In the genomic region with DNA sequence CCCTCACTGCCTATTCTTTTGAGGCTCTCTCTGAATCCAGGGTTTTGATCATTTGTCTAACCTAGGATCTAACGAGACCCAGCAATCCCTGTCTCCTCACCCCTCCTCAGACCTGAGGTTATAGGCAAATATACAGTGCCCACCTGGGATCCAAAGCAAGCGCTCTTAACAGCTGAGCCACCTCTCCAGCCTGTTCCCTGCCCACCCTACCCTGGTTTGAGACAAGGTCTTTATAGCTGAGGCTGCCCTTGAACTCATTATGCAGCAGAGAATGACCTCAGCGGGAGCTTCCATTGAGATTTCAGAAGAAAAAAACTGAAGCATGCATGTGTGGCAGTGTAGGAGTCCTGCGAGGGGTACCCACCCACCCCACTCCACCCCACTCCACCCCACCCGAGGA, we compare ENCODE assay signal across 28 mouse cellular contexts. TPM values are rescaled to one million over a fixed set of nuclear protein-coding genes. Genes with fewer than 3 reads are reported as not detected.
DNase-seq lines count a peak whose midpoint lies in the region; ATAC-seq and TF ChIP-seq lines count a peak whose summit lies in the region.
"Had no signal": no experiment of that assay in that cellular context is flagged by ENCODE, and none has a peak within 500 bp of the region (broad histone marks: within the 10 kb centered on the region; RNA-seq: fewer than 3 reads in every experiment).

No protein-coding gene starts in this region.

- peaks cover 33% of the 10 kb centered on the region; the same call in 1 of the 2 replicates for H3K36me3 ChIP-seq in heart, embryonic 13.5 days
- H3K36me3 ChIP-seq in heart, embryonic 16.5 days (ENCODE audit: control insufficient read depth, insufficient read depth) = peaks cover 6% of the 10 kb centered on the region; the same call in 1 of the 2 replicates
- 0 out of 2 replicates have a peak, but pooled peaks cover 3% of the 10 kb centered on the region for H3K36me3 ChIP-seq in heart, embryonic 10.5 days
- H3K36me3 ChIP-seq in hindbrain, postnatal 0 days (ENCODE audit: insufficient read depth, low read length) = no peaks in the 10 kb centered on the region
- no peaks in the 10 kb centered on the region for H3K36me3 ChIP-seq in hindbrain, embryonic 10.5 days
- H3K36me3 ChIP-seq: embryonic facial prominence, embryonic 12.5 days had no signal

- ATAC-seq in heart, embryonic 13.5 days (ENCODE audit: extremely low read depth, insufficient number of reproducible peaks, low FRiP score, low TSS enrichment) = no peak
- ATAC-seq in heart, embryonic 16.5 days (replicated peaks; ENCODE audit: extremely low read depth, insufficient read depth, low FRiP score) = no peak
- ATAC-seq in hindbrain, postnatal 0 days = peak; percentile 29; the same call in 1 of the 2 replicates
- ATAC-seq: activated CD4-positive, CD25-positive, alpha-beta regulatory T cell, adult 4 months; CD4-positive, CD25-positive, alpha-beta regulatory T cell, adult 4 months; forebrain, embryonic 13.5 days; forebrain, embryonic 15.5 days; Patski had no signal

- H3K4me3 ChIP-seq in heart, embryonic 13.5 days = no peak overlapping the region
- H3K4me3 ChIP-seq in heart, embryonic 16.5 days (ENCODE audit: low read length) = no peak overlapping the region
- H3K4me3 ChIP-seq in heart, embryonic 10.5 days = no peak overlapping the region
- H3K4me3 ChIP-seq in hindbrain, postnatal 0 days (ENCODE audit: low read length) = no peak overlapping the region
- H3K4me3 ChIP-seq in hindbrain, embryonic 10.5 days = no peak overlapping the region
- H3K4me3 ChIP-seq: embryonic facial prominence, embryonic 10.5 days; embryonic facial prominence, embryonic 12.5 days; forebrain, embryonic 13.5 days; forebrain, embryonic 15.5 days had no signal

- no peak overlapping the region for H3K4me2 ChIP-seq in heart, embryonic 13.5 days
- H3K4me2 ChIP-seq in heart, embryonic 16.5 days (ENCODE audit: low read depth, low read length) = no peak overlapping the region
- H3K4me2 ChIP-seq in hindbrain, postnatal 0 days (ENCODE audit: low read depth, low read length) = no peak overlapping the region
- H3K4me2 ChIP-seq: embryonic facial prominence, embryonic 12.5 days; forebrain, embryonic 13.5 days; forebrain, embryonic 15.5 days had no signal

- no peak overlapping the region for H3K9ac ChIP-seq in heart, embryonic 13.5 days
- H3K9ac ChIP-seq in heart, embryonic 16.5 days (ENCODE audit: low read length) = no peak overlapping the region
- H3K9ac ChIP-seq in hindbrain, postnatal 0 days (replicated peaks; ENCODE audit: low read length) = no peak overlapping the region
- H3K9ac ChIP-seq: embryonic facial prominence, embryonic 12.5 days; forebrain, embryonic 13.5 days; forebrain, embryonic 15.5 days had no signal

- TF ChIP-seq CTCF in hindbrain, postnatal 0 days (IDR thresholded peaks at IDR 0.05; ENCODE audit: low read depth) = no peak

- peaks cover 14% of the 10 kb centered on the region for H3K4me1 ChIP-seq in heart, embryonic 13.5 days
- peaks cover 13% of the 10 kb centered on the region; the same call in 1 of the 2 replicates for H3K4me1 ChIP-seq in heart, embryonic 16.5 days (ENCODE audit: control insufficient read depth, insufficient read depth, low read length)
- H3K4me1 ChIP-seq in heart, embryonic 10.5 days = no peaks in the 10 kb centered on the region
- H3K4me1 ChIP-seq in hindbrain, postnatal 0 days (ENCODE audit: insufficient read depth, low read length) = no peaks in the 10 kb centered on the region
- no peaks in the 10 kb centered on the region for H3K4me1 ChIP-seq in hindbrain, embryonic 10.5 days (replicated peaks)
- H3K4me1 ChIP-seq: embryonic facial prominence, embryonic 10.5 days; embryonic facial prominence, embryonic 12.5 days; forebrain, embryonic 15.5 days had no signal

- no peaks in the 10 kb centered on the region for H3K9me3 ChIP-seq in heart, embryonic 13.5 days
- no peaks in the 10 kb centered on the region for H3K9me3 ChIP-seq in heart, embryonic 16.5 days (replicated peaks; ENCODE audit: control insufficient read depth, low read length)
- no peaks in the 10 kb centered on the region for H3K9me3 ChIP-seq in heart, embryonic 10.5 days
- H3K9me3 ChIP-seq in hindbrain, postnatal 0 days (ENCODE audit: low read length) = no peaks in the 10 kb centered on the region
- H3K9me3 ChIP-seq in hindbrain, embryonic 10.5 days = no peaks in the 10 kb centered on the region
- H3K9me3 ChIP-seq: embryonic facial prominence, embryonic 10.5 days; embryonic facial prominence, embryonic 12.5 days; forebrain, embryonic 13.5 days; forebrain, embryonic 15.5 days; G1E had no signal

- no peaks in the 10 kb centered on the region for H3K27me3 ChIP-seq in heart, embryonic 13.5 days (replicated peaks)
- no peaks in the 10 kb centered on the region for H3K27me3 ChIP-seq in heart, embryonic 16.5 days (ENCODE audit: control insufficient read depth, insufficient read depth, low read length)
- no peaks in the 10 kb centered on the region for H3K27me3 ChIP-seq in heart, embryonic 10.5 days (ENCODE audit: insufficient read depth, poor library complexity, severe bottlenecking)
- H3K27me3 ChIP-seq in hindbrain, postnatal 0 days (ENCODE audit: insufficient read depth, low read length) = no peaks in the 10 kb centered on the region
- no peaks in the 10 kb centered on the region for H3K27me3 ChIP-seq in hindbrain, embryonic 10.5 days (ENCODE audit: insufficient read depth, poor library complexity, severe bottlenecking)
- H3K27me3 ChIP-seq: CH12.LX; embryonic facial prominence, embryonic 12.5 days; forebrain, embryonic 13.5 days; forebrain, embryonic 15.5 days; Patski had no signal

- 77% methylated on average over 5 of the region's 5 CpGs for WGBS in heart, embryonic 13.5 days
- 86% methylated on average over 5 of the region's 5 CpGs for WGBS in heart, embryonic 16.5 days
- 86% methylated on average over 5 of the region's 5 CpGs for WGBS in heart, embryonic 10.5 days
- WGBS in hindbrain, postnatal 0 days = 84% methylated on average over 5 of the region's 5 CpGs
- 88% methylated on average over 5 of the region's 5 CpGs for WGBS in hindbrain, embryonic 10.5 days

- DNase-seq in adrenal gland, adult 2 months = peak; percentile 20
- DNase-seq in adrenal gland, adult 18-20 months (ENCODE audit: low spot score in 2 of 2) = no peak
- DNase-seq in heart, adult 8-10 months (ENCODE audit: low spot score) = no peak
- DNase-seq in heart, embryonic 10.5 days (ENCODE audit: low spot score) = no peak
- DNase-seq in hindbrain, postnatal 0 days (ENCODE audit: low spot score) = no peak
- DNase-seq in hindbrain, embryonic 10.5 days (ENCODE audit: low spot score) = no peak
- DNase-seq: adrenal gland, adult 8-10 months; adrenal gland, postnatal 14 days; adrenal gland, postnatal 36 days; B cell, adult 2 months; cerebellum, adult 11-12 months; cerebellum, adult 2 months; cerebellum, adult 9-10 months; cerebellum, postnatal 10 days; cerebellum, postnatal 25 days had no signal

- 0 out of 2 replicates have a peak overlapping the region, but pooled peaks have one; percentile 42 for H3K27ac ChIP-seq in heart, embryonic 13.5 days (replicated peaks)
- peak overlapping the region; percentile 52; the same call in 1 of the 2 replicates for H3K27ac ChIP-seq in heart, embryonic 16.5 days (ENCODE audit: low read length)
- H3K27ac ChIP-seq in heart, embryonic 10.5 days = no peak overlapping the region
- no peak overlapping the region for H3K27ac ChIP-seq in hindbrain, postnatal 0 days
- H3K27ac ChIP-seq in hindbrain, embryonic 10.5 days = no peak overlapping the region
- H3K27ac ChIP-seq: embryonic facial prominence, embryonic 10.5 days; embryonic facial prominence, embryonic 12.5 days; forebrain, embryonic 13.5 days; forebrain, embryonic 15.5 days had no signal

RNA-seq across cellular contexts. Expression of a gene that starts 6.5 kb away (rescaled TPM):
- total RNA-seq in adrenal gland, adult 2 months (2021) = not detected
- polyA plus RNA-seq in adrenal gland, adult 2 months (2012; rRNA removed) = not detected in 2 replicates
- total RNA-seq in adrenal gland, adult 18-20 months (2021) = not detected
- polyA plus RNA-seq in heart, embryonic 13.5 days (2015; fragmentation: Nextera tagmentation; extraction: Ambion mirVana) = not detected in 2 replicates
- total RNA-seq in heart, adult 8-10 months (2022) = not detected
- not detected in 2 replicates for polyA plus RNA-seq in heart, embryonic 16.5 days (2015; fragmentation: Nextera tagmentation; extraction: Ambion mirVana)
- polyA plus RNA-seq in heart, embryonic 10.5 days (2016; fragmentation: Nextera tagmentation; extraction: Ambion mirVana) = not detected in 2 replicates
- total RNA-seq in hindbrain, postnatal 0 days (2014; rRNA removed) = not detected in 2 replicates
- polyA plus RNA-seq in hindbrain, postnatal 0 days (2015; fragmentation: Nextera tagmentation; extraction: Ambion mirVana) = not detected in 2 replicates
- polyA plus RNA-seq in hindbrain, embryonic 10.5 days (2016; fragmentation: Nextera tagmentation; extraction: Ambion mirVana) = not detected in 2 replicates
- total RNA-seq: adrenal gland, adult 8-10 months; adrenal gland, postnatal 14 days; adrenal gland, postnatal 36 days; CH12.LX had no signal
- polyA plus RNA-seq: activated CD4-positive, CD25-positive, alpha-beta regulatory T cell, adult 4 months; cerebellum, adult 2 months; embryonic facial prominence, embryonic 12.5 days; embryonic facial prominence, embryonic 14.5 days; forebrain, embryonic 11.5 days; forebrain, embryonic 13.5 days; forebrain, embryonic 15.5 days; G1E; Patski had no signal

RNA-seq across cellular contexts. Expression of a gene that starts 27.2 kb away (rescaled TPM):
- total RNA-seq in adrenal gland, adult 2 months (2021) = 10 to 100 TPM in 1 of 2 experiments, 1 to 10 TPM in 1; 4.4 to 12.1 TPM
- 0.85 TPM in 1 of 2 replicates, not detected in the other for polyA plus RNA-seq in adrenal gland, adult 2 months (2012; rRNA removed)
- 1 to 10 TPM; 5.8 to 6.5 TPM for total RNA-seq in adrenal gland, adult 18-20 months (2021)
- 102 and 119 TPM in 2 replicates for polyA plus RNA-seq in heart, embryonic 13.5 days (2015; fragmentation: Nextera tagmentation; extraction: Ambion mirVana)
- 10 to 100 TPM; 48.1 to 77.5 (median 69.4) TPM for total RNA-seq in heart, adult 8-10 months (2022)
- polyA plus RNA-seq in heart, embryonic 16.5 days (2015; fragmentation: Nextera tagmentation; extraction: Ambion mirVana) = 108 and 118 TPM in 2 replicates
- polyA plus RNA-seq in heart, embryonic 10.5 days (2016; fragmentation: Nextera tagmentation; extraction: Ambion mirVana) = 126 and 136 TPM in 2 replicates
- 4.7 and 40.9 TPM in 2 replicates for total RNA-seq in hindbrain, postnatal 0 days (2014; rRNA removed)
- polyA plus RNA-seq in hindbrain, postnatal 0 days (2015; fragmentation: Nextera tagmentation; extraction: Ambion mirVana) = 23.4 and 23.6 TPM in 2 replicates
- polyA plus RNA-seq in hindbrain, embryonic 10.5 days (2016; fragmentation: Nextera tagmentation; extraction: Ambion mirVana) = 134 and 184 TPM in 2 replicates

Comparison
In these comparisons a context has a peak if more than half of its experiments do, and no peak if none do; other contexts are left out.
1. H3K27ac ChIP-seq: peak in heart, embryonic 13.5 days (single experiment) and heart, embryonic 16.5 days (single experiment); none in heart, embryonic 10.5 days (single experiment), hindbrain, postnatal 0 days (single experiment) and hindbrain, embryonic 10.5 days (single experiment).
2. RNA of a gene that starts 27.2 kb away (polyA plus RNA-seq): 126 to 136 TPM in heart, embryonic 10.5 days, 134 to 184 TPM in hindbrain, embryonic 10.5 days, 108 to 118 TPM in heart, embryonic 16.5 days, 102 to 119 TPM in heart, embryonic 13.5 days and 23.4 to 23.6 TPM in hindbrain, postnatal 0 days; 0.85 TPM in adrenal gland, adult 2 months; every median in the first group is over 10 times any median in the second.